In the genomic region with DNA sequence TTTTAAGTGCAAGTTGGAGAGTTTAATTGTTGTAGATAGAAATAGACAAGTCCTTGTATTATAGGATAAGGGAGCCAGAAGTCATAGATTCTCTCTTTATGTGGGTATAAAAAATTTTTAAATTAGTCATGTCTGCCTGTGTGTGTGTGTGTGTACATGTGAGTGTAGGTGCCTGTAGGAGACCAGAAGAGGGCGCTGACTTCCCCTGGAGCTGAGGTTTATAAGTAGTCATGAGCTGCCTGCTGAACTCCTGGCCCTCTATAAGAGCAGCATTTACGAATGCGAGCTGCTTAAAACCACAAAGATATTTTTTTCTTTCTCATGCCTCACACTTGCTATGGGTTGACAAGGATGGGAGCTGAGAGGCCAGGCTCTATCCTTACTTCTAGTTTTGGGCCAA, we compare ENCODE assay signal across 17 mouse cellular contexts.
"Had no signal": no experiment of that assay in that cellular context is flagged by ENCODE, and none has a peak within 500 bp of the region (broad histone marks: within the 10 kb centered on the region; RNA-seq: fewer than 3 reads in every experiment).

No protein-coding gene starts in this region.

- H3K27me3 ChIP-seq: midbrain, embryonic 12.5 days; neural tube, embryonic 13.5 days; neural tube, embryonic 15.5 days had no signal

- H3K4me3 ChIP-seq: midbrain, embryonic 10.5 days; midbrain, embryonic 12.5 days; myocyte; neural tube, embryonic 13.5 days; neural tube, embryonic 15.5 days had no signal

- H3K9ac ChIP-seq: lung, embryonic 14.5 days; midbrain, embryonic 12.5 days; neural tube, embryonic 13.5 days; neural tube, embryonic 15.5 days had no signal

- H3K9me3 ChIP-seq: neural tube, embryonic 15.5 days had no signal

- H3K4me1 ChIP-seq: midbrain, embryonic 12.5 days; neural tube, embryonic 13.5 days had no signal

- H3K27ac ChIP-seq: midbrain, embryonic 10.5 days; midbrain, embryonic 12.5 days; neural tube, embryonic 13.5 days; neural tube, embryonic 15.5 days had no signal

- H3K36me3 ChIP-seq: midbrain, embryonic 10.5 days; midbrain, embryonic 12.5 days; neural tube, embryonic 13.5 days; neural tube, embryonic 15.5 days had no signal

- DNase-seq: lung, embryonic 14.5 days; lung, postnatal 10 days; lung, postnatal 4 days; midbrain, embryonic 14.5 days; retina, postnatal 1 day; right cerebral cortex, adult 18-20 months; right cerebral cortex, postnatal 25 days; right cerebral cortex, postnatal 4 days; spleen, adult 18-20 months; thymus, adult 18-20 months; thymus, postnatal 14 days; thymus, postnatal 36 days had no signal
